9 mouse cellular contexts compared by ENCODE assay signal in genomic region chr5:117134066-117134888, GRCm38 (mm10). TPM values are rescaled to one million over a fixed set of nuclear protein-coding genes. Genes with fewer than 3 reads are reported as not detected.
DNase-seq lines count a peak whose midpoint lies in the region; ATAC-seq and TF ChIP-seq lines count a peak whose summit lies in the region.
"Had no signal": no experiment of that assay in that cellular context is flagged by ENCODE, and none has a peak within 500 bp of the region (broad histone marks: within the 10 kb centered on the region; RNA-seq: fewer than 3 reads in every experiment).

No protein-coding gene starts in this region.

- H3K9me3 ChIP-seq in intestine, embryonic 16.5 days (ENCODE audit: control insufficient read depth, low read length), result no peaks in the 10 kb centered on the region

- H3K4me1 ChIP-seq in intestine, embryonic 16.5 days (ENCODE audit: control insufficient read depth, insufficient read depth, low read length), result peaks cover 46% of the 10 kb centered on the region

- DNase-seq in heart, adult 11 months, result peak; percentile 90
- no peak for DNase-seq in heart, postnatal 4 days
- no peak for DNase-seq in Patski (ENCODE audit: low read depth, low spot score)
- peak; percentile 58 for DNase-seq in naive thymus-derived CD4-positive, alpha-beta T cell, adult 2 months (ENCODE audit: low read depth)
- DNase-seq in right cerebral cortex, postnatal 4 days, result no peak
- no peak for DNase-seq in cerebellum, adult 18-20 months
- DNase-seq in kidney, adult 11 months, result no peak
- DNase-seq: midbrain, embryonic 14.5 days had no signal

- no peak for TF ChIP-seq CTCF in Patski (IDR thresholded peaks at IDR 0.05)

- no peaks in the 10 kb centered on the region for H3K36me3 ChIP-seq in intestine, embryonic 16.5 days (ENCODE audit: control insufficient read depth, insufficient read depth, low read length)

- H3K27me3 ChIP-seq in Patski, result no peaks in the 10 kb centered on the region
- no peaks in the 10 kb centered on the region for H3K27me3 ChIP-seq in intestine, embryonic 16.5 days (replicated peaks; ENCODE audit: control insufficient read depth, insufficient read depth, low read length)

- peak overlapping the region; percentile 95 for H3K27ac ChIP-seq in intestine, embryonic 16.5 days (ENCODE audit: low read length)

- POLR2A ChIA-PET in Patski (lab: Charles Lee), result interaction anchor here (0.5 to 1.2 kb wide), 2 partner anchors 24 to 144 kb away, joined by 3 read pairs; no protein-coding TSS in a partner anchor

- peak overlapping the region; percentile 37 for H3K4me3 ChIP-seq in intestine, embryonic 16.5 days (ENCODE audit: low read length)

- 49% methylated on average over 19 of the region's 19 CpGs for WGBS in intestine, embryonic 16.5 days

- H3K4me2 ChIP-seq in intestine, embryonic 16.5 days (ENCODE audit: low read depth, low read length), result peak overlapping the region; percentile 58

- H3K9ac ChIP-seq in intestine, embryonic 16.5 days (ENCODE audit: low read depth, low read length), result peak overlapping the region; percentile 66

- in situ Hi-C loops in Patski (cut with MboI; ENCODE audit: low pct_unique_long_range_greater_than_20kb), result no loop called here

- CTCF ChIA-PET in Patski (lab: Charles Lee), result interaction anchor here (0.8 to 1.6 kb wide), 7 partner anchors 10 to 52 kb away, joined by 3 to 4 read pairs (median 4); no protein-coding TSS in a partner anchor

- peak; percentile 31 for ATAC-seq in Patski
- peak; percentile 71 for ATAC-seq in intestine, embryonic 16.5 days

RNA-seq across cellular contexts. Expression of gene Taok3, which starts 14.3 kb away (rescaled TPM):
- total RNA-seq in heart, postnatal 4 days (2021), result 10 to 100 TPM in 1 of 2 experiments, 1 to 10 TPM in 1; 8.6 to 10.5 TPM
- 35.2 TPM for polyA plus RNA-seq in Patski (2021)
- polyA plus RNA-seq in intestine, embryonic 16.5 days (2015; fragmentation: Nextera tagmentation; extraction: Ambion mirVana), result 51.5 and 53.7 TPM in 2 replicates

RNA-seq across cellular contexts. Expression of gene Suds3, which starts 18.4 kb away (rescaled TPM):
- 10 to 100 TPM; 68.6 to 80.3 TPM for total RNA-seq in heart, postnatal 4 days (2021)
- polyA plus RNA-seq in Patski (2021), result 113 TPM
- 20.9 and 53.6 TPM in 2 replicates for polyA plus RNA-seq in intestine, embryonic 16.5 days (2015; fragmentation: Nextera tagmentation; extraction: Ambion mirVana)

Comparison
In these comparisons a context has a peak if more than half of its experiments do, and no peak if none do; other contexts are left out.
1. DNase-seq: peak in heart, adult 11 months (single experiment) and naive thymus-derived CD4-positive, alpha-beta T cell, adult 2 months (single experiment); none in heart, postnatal 4 days (single experiment), Patski (single experiment), right cerebral cortex, postnatal 4 days (single experiment), cerebellum, adult 18-20 months (0 of 2) and kidney, adult 11 months (single experiment).